Mouse (Mus musculus): ENCODE data around the gene 2810408A11Rik. TPM values are rescaled to one million over a fixed set of nuclear protein-coding genes. Genes with fewer than 3 reads are reported as not detected.

Gene 2810408A11Rik
- polyA plus RNA-seq, 1 experiment = 3.0 TPM

- Histone ChIP-seq H3K4me3 (no peak overlapping the region), H3K79me2 (ENCODE audit: control insufficient read depth, insufficient read depth) (no peaks in the 10 kb centered on the region), H3K27me3 (ENCODE audit: control insufficient read depth, insufficient read depth, insufficient read length) (peaks cover 10% of the 10 kb centered on the region), H3ac (ENCODE audit: control insufficient read depth, insufficient read length) (no peak overlapping the region), H3K36me3 (ENCODE audit: control insufficient read depth, insufficient read depth) (peaks cover 3% of the 10 kb centered on the region), H3K4me2 (ENCODE audit: low read depth) (no peak overlapping the region)
- TF ChIP-seq POLR2A (IDR thresholded peaks at IDR 0.05; ENCODE audit: insufficient read length, low read depth) (no peak), CEBPB (IDR thresholded peaks at IDR 0.05; ENCODE audit: insufficient read depth, poor library complexity, severe bottlenecking) (no peak), POLR2AphosphoS2 (IDR thresholded peaks at IDR 0.05; ENCODE audit: insufficient read length, low read depth) (peak; percentile 63), USF1 (IDR thresholded peaks at IDR 0.05; ENCODE audit: low read depth) (peak; percentile 80), MYOG (IDR thresholded peaks at IDR 0.05; ENCODE audit: control insufficient read depth in 1 of 3, insufficient read depth in 1 of 3, insufficient read length in 2 of 3, low read depth in 2 of 3) (no peak), TCF3 (IDR thresholded peaks at IDR 0.05; ENCODE audit: insufficient read length, low read depth) (no peak), MAX (IDR thresholded peaks at IDR 0.05; ENCODE audit: low read depth) (no peak), REST (IDR thresholded peaks at IDR 0.05; ENCODE audit: insufficient read depth, insufficient read length) (no peak), TCF12 (IDR thresholded peaks at IDR 0.05; ENCODE audit: insufficient read depth, poor library complexity, severe bottlenecking) (no peak)
Measured at GRCm38 (mm10) chr11:69853994-69854393, 46.8 kb downstream of the 2810408A11Rik start.

- Histone ChIP-seq H3K4me3 (no peak overlapping the region), H3K27me3 (ENCODE audit: control insufficient read depth, insufficient read depth, insufficient read length) (peaks cover 3% of the 10 kb centered on the region), H3K79me2 (ENCODE audit: control insufficient read depth, insufficient read depth) (peaks cover 9% of the 10 kb centered on the region), H3ac (ENCODE audit: control insufficient read depth, insufficient read length) (no peak overlapping the region), H3K36me3 (ENCODE audit: control insufficient read depth, insufficient read depth) (peaks cover 12% of the 10 kb centered on the region), H3K4me2 (ENCODE audit: low read depth) (no peak overlapping the region)
- no peak for TF ChIP-seq TCF12 (IDR thresholded peaks at IDR 0.05; ENCODE audit: insufficient read depth, poor library complexity, severe bottlenecking)
- no peak for TF ChIP-seq POLR2AphosphoS2 (IDR thresholded peaks at IDR 0.05; ENCODE audit: insufficient read length, low read depth)
- no peak for TF ChIP-seq E2F4 (IDR thresholded peaks at IDR 0.05; ENCODE audit: insufficient read depth)
- TF ChIP-seq USF1 (IDR thresholded peaks at IDR 0.05; ENCODE audit: low read depth) = no peak
- no peak for TF ChIP-seq CEBPB (IDR thresholded peaks at IDR 0.05; ENCODE audit: insufficient read depth, poor library complexity, severe bottlenecking)
- no peak for TF ChIP-seq MAX (IDR thresholded peaks at IDR 0.05; ENCODE audit: low read depth)
- no peak for TF ChIP-seq SRF (IDR thresholded peaks at IDR 0.05; ENCODE audit: control insufficient read depth, insufficient read length, low read depth)
- no peak for TF ChIP-seq REST (IDR thresholded peaks at IDR 0.05; ENCODE audit: insufficient read depth, insufficient read length)
- TF ChIP-seq MYOG (IDR thresholded peaks at IDR 0.05; ENCODE audit: control insufficient read depth in 1 of 3, insufficient read depth in 1 of 3, insufficient read length in 2 of 3, low read depth in 2 of 3) = no peak
- TF ChIP-seq POLR2A (IDR thresholded peaks at IDR 0.05; ENCODE audit: insufficient read length, low read depth) = no peak
- TF ChIP-seq MYOD1 (IDR thresholded peaks at IDR 0.05; ENCODE audit: control insufficient read depth in 1 of 3, insufficient read length in 2 of 3, low read depth in 2 of 3) = no peak
- no peak for TF ChIP-seq TCF3 (IDR thresholded peaks at IDR 0.05; ENCODE audit: insufficient read length, low read depth)
Measured at GRCm38 (mm10) chr11:69850754-69851153, 50.0 kb downstream of the 2810408A11Rik start.

DNA sequence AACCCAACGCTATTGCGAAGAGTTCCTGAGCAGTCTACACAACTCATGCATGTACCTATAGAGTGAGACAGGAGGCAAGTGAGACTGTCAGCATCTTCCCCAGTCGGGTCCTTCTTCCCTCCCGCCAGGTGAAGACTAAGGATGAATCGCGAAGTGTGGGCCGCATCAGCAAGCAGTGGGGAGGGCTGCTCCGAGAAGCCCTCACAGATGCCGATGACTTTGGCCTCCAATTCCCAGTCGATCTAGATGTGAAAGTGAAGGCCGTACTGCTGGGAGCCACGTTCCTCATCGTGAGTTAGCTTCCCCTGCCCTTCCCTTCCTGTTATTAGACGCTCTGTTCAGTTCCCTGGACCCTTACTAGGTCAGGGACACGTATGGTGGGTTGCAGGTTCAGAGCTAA, 50.9 kb downstream of the 2810408A11Rik start:
- Histone ChIP-seq H3ac (ENCODE audit: control insufficient read depth, insufficient read length) (no peak overlapping the region), H3K79me2 (ENCODE audit: control insufficient read depth, insufficient read depth) (peaks cover 9% of the 10 kb centered on the region), H3K36me3 (ENCODE audit: control insufficient read depth, insufficient read depth) (peaks cover 12% of the 10 kb centered on the region), H3K4me2 (ENCODE audit: low read depth) (no peak overlapping the region), H3K27me3 (ENCODE audit: control insufficient read depth, insufficient read depth, insufficient read length) (no peaks in the 10 kb centered on the region), H3K4me3 (no peak overlapping the region)
- TF ChIP-seq POLR2AphosphoS2 (IDR thresholded peaks at IDR 0.05; ENCODE audit: insufficient read length, low read depth) = no peak
- no peak for TF ChIP-seq CEBPB (IDR thresholded peaks at IDR 0.05; ENCODE audit: insufficient read depth, poor library complexity, severe bottlenecking)
- no peak for TF ChIP-seq SRF (IDR thresholded peaks at IDR 0.05; ENCODE audit: control insufficient read depth, insufficient read length, low read depth)
- TF ChIP-seq POLR2A (IDR thresholded peaks at IDR 0.05; ENCODE audit: insufficient read length, low read depth) = no peak
- no peak for TF ChIP-seq MYOD1 (IDR thresholded peaks at IDR 0.05; ENCODE audit: control insufficient read depth in 1 of 3, insufficient read length in 2 of 3, low read depth in 2 of 3)
- TF ChIP-seq TCF3 (IDR thresholded peaks at IDR 0.05; ENCODE audit: insufficient read length, low read depth) = no peak
- TF ChIP-seq REST (IDR thresholded peaks at IDR 0.05; ENCODE audit: insufficient read depth, insufficient read length) = no peak
- TF ChIP-seq TCF12 (IDR thresholded peaks at IDR 0.05; ENCODE audit: insufficient read depth, poor library complexity, severe bottlenecking) = no peak
- no peak for TF ChIP-seq MYOG (IDR thresholded peaks at IDR 0.05; ENCODE audit: control insufficient read depth in 1 of 3, insufficient read depth in 1 of 3, insufficient read length in 2 of 3, low read depth in 2 of 3)
- no peak for TF ChIP-seq E2F4 (IDR thresholded peaks at IDR 0.05; ENCODE audit: insufficient read depth)
- no peak for TF ChIP-seq USF1 (IDR thresholded peaks at IDR 0.05; ENCODE audit: low read depth)

DNA sequence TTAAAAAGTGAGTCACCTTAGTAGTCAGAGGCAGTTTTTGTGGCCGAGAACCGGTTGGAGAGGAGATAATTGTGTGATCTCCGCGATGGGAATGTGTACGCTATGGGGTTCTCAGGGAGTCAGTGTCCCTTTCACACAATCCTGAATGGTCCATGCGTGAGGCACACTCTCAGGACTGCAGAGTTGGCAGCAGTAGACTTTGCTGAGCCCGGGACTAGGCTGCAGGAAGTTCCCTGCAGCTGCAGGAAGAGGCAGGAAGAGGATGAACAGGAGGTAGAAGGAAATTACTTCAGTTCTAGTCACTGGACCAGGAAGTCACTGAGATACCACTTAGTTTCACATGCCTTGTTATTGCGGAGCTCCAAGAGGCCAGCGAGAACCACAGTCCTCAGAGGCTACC, 51.7 kb downstream of the 2810408A11Rik start:
- Histone ChIP-seq H3K27me3 (ENCODE audit: control insufficient read depth, insufficient read depth, insufficient read length) (no peaks in the 10 kb centered on the region), H3K4me2 (ENCODE audit: low read depth) (no peak overlapping the region), H3ac (ENCODE audit: control insufficient read depth, insufficient read length) (no peak overlapping the region), H3K36me3 (ENCODE audit: control insufficient read depth, insufficient read depth) (peaks cover 12% of the 10 kb centered on the region), H3K79me2 (ENCODE audit: control insufficient read depth, insufficient read depth) (peaks cover 9% of the 10 kb centered on the region), H3K4me3 (no peak overlapping the region)
- no peak for TF ChIP-seq MYOG (IDR thresholded peaks at IDR 0.05; ENCODE audit: control insufficient read depth in 1 of 3, insufficient read depth in 1 of 3, insufficient read length in 2 of 3, low read depth in 2 of 3)
- no peak for TF ChIP-seq CEBPB (IDR thresholded peaks at IDR 0.05; ENCODE audit: insufficient read depth, poor library complexity, severe bottlenecking)
- TF ChIP-seq MYOD1 (IDR thresholded peaks at IDR 0.05; ENCODE audit: control insufficient read depth in 1 of 3, insufficient read length in 2 of 3, low read depth in 2 of 3) = no peak
- TF ChIP-seq USF1 (IDR thresholded peaks at IDR 0.05; ENCODE audit: low read depth) = no peak
- TF ChIP-seq E2F4 (IDR thresholded peaks at IDR 0.05; ENCODE audit: insufficient read depth) = no peak
- TF ChIP-seq TCF12 (IDR thresholded peaks at IDR 0.05; ENCODE audit: insufficient read depth, poor library complexity, severe bottlenecking) = no peak
- TF ChIP-seq MAX (IDR thresholded peaks at IDR 0.05; ENCODE audit: low read depth) = no peak
- TF ChIP-seq REST (IDR thresholded peaks at IDR 0.05; ENCODE audit: insufficient read depth, insufficient read length) = no peak
- no peak for TF ChIP-seq SRF (IDR thresholded peaks at IDR 0.05; ENCODE audit: control insufficient read depth, insufficient read length, low read depth)
- no peak for TF ChIP-seq POLR2A (IDR thresholded peaks at IDR 0.05; ENCODE audit: insufficient read length, low read depth)
- no peak for TF ChIP-seq POLR2AphosphoS2 (IDR thresholded peaks at IDR 0.05; ENCODE audit: insufficient read length, low read depth)
- no peak for TF ChIP-seq TCF3 (IDR thresholded peaks at IDR 0.05; ENCODE audit: insufficient read length, low read depth)
